Mouse (Mus musculus) cerebellum, adult (tissue): ENCODE measurements around the gene Arl6ip4.

Experiments used
- ATAC-seq: cut with Nextera tagmentation; 2 replicates; pipeline ENCODE4 v1.9.2; 2017; ENCODE audit warnings: mild to moderate bottlenecking, moderate library complexity, mixed read lengths; ENCODE audit not compliant: insufficient number of reproducible peaks, low FRiP score, low TSS enrichment

Gene Arl6ip4

DNA sequence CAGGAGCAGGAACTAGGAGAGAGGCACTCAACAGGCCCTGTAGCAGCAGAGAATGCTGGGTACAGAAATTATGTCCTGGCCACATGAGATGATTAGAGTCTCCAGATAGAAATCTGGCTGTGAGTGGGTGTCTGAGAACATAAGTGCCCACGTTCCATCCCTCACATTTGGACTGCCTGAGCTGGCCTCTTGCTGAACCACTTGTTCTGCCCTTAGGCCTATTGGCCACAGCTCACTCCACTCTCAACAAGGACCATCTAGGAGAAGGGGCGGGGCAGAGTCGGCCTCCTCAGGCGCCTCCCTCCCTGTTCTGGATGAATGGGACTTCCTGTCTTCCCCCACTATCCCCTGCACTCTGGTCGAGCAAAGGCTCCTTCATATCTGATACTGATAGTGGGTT is 33.1 kb downstream of the Arl6ip4 start:
- ATAC-seq: no peak

DNA sequence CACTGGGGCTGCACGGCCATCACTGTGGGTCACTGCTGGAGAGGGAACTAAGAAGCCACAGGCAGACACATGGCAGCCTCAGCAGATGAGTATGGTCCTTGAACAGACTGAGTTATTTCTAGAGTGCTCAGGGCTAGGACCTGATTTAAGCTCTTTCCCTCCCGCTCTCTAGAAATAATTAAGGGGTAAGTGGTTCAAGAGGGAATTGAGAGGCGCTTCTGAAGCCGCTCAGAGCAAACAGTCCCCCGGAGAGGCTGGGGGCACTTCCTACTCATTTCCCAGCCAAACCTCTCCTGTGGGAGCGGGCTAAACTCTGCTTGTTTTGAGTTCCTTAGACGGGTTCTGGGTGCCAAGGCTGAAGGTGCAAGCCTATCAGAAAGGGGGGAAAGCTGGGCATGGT is 35.0 kb downstream of the Arl6ip4 start:
- no peak for ATAC-seq

DNA sequence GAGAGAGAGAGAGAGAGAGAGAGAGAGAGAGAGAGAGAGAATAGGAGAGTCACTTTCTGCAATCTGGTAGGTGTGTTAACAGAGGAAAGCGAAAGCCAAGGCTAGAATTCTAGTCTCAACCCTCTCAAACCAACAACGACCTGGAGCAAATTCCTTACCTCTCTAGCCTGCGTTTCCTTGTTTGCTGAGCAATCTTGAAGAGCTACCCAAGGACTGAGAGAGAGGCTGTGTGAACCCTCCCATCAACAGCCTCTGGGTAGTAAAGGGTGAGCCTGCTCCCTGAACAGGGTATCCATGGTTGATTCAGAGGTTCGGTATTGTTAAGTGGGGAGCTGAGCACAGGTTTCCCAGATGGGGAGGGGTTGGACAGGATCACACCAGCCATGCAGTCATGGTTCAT is 36.8 kb downstream of the Arl6ip4 start:
- no peak for ATAC-seq

DNA sequence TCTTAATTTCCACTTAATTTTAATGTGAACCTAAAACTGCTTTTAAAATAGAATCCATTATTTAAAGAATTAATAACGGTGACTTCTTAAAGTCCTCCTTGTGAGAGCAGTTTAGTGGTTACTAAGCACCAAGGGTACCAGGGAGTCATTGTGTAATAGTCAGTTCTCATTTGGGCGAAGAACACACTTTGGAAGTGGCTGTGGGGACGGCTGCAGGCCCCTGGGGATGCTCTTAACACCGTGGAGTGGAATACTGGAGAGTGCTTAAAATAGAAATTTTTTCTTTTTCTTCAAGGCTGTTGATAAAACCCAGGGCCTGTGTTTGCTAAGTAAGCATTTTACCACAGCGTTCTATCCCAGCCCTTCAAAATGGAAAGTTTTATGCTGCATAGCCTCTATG is 40.1 kb downstream of the Arl6ip4 start:
- no peak for ATAC-seq

DNA sequence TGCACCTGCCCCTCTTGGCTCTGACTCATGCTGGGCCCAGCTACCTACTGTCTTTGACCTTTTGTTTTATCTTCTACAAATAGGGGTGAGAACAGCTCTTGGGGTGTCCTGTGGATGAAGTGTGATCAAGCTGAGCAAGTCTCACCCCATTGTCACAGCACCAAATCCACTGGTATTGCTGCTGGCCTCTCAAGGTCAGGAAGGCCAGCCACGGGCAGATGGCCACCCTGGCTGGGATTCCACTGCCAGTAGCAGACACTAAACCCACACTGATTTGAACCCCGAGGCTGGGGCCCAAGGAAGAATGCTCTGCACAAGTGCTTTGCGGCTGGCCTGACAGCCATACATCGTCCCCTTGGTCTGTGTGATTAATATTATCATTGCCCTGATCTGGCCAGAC is 42.4 kb downstream of the Arl6ip4 start:
- ATAC-seq: no peak; the same call in 1 of the 2 replicates

DNA sequence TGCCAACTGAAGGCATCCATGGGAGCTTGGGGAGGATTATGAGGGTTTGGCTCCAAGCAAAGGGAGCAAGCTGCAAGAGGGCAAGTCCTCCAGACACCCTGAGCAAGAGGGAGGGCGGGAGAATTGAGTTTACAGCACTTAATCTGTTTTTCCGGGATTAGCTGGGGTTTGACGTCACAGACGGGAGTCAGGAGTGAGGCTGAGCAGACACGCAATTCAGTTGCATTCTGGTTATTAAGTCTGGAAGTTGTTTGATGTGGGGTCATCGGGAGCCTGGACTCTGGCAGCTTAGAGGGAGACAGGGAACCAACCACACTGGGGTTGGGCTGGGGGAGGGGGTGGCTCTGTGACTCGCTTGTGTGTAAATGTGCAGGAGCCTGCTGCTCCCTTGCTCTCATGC is 43.6 kb downstream of the Arl6ip4 start:
- ATAC-seq: no peak

DNA sequence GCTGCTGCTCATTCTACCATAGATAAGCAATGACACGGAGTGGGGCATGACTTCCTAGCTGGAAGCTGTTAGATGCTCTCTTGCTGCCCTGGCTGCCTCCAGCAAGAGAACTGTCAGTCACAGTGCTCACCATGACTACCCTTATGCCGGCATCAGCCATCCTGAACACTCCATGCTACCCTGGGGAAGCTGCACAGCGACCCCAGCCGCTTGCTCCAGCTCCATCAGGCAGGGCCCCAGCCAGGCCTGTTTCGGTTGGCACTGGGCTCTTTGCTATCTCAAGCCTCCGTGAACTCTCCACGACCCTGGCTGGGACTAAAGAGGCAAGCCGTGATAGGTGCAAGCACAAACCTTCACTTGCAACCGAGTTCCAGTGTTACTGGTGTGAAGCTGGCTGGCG is 45.9 kb downstream of the Arl6ip4 start:
- no peak for ATAC-seq

DNA sequence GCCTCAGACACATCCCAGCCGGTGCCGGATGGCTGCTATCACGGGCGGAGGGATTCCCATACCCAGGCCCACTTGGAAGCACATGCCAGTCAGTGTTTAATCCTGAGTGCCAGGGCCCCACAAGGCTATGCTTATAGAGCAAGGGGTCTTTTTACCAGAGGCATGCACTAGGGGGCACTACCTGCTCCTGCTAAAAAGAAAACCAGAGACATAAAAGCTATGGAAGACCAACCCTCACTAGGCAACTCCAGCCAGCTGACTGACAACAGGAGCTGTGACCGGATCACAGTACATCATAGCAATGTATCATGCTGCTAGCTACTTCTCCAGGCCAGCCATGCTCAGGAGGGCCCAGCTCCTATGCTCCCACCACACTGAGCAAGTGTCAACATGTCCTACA is 46.7 kb downstream of the Arl6ip4 start:
- ATAC-seq: no peak

DNA sequence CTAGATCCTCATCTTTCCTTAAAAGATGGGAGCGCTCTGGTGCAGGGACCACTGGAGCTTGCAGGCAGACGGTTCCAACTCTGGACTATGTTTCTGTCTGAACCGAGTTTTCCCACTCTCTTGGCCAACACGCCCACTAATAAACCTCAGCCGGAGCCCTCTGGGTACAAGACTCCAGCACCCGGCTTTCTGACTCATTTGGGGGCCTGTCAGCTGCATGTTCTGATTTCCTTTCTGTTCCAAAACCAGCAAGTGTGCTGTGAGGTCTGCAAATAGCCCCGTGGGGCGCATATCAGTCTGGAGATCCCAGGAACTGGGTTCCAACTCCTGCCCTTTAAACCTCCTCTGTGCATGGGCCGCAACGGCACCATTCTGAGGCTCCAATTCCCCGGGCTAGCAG is 47.6 kb downstream of the Arl6ip4 start:
- ATAC-seq: no peak

DNA sequence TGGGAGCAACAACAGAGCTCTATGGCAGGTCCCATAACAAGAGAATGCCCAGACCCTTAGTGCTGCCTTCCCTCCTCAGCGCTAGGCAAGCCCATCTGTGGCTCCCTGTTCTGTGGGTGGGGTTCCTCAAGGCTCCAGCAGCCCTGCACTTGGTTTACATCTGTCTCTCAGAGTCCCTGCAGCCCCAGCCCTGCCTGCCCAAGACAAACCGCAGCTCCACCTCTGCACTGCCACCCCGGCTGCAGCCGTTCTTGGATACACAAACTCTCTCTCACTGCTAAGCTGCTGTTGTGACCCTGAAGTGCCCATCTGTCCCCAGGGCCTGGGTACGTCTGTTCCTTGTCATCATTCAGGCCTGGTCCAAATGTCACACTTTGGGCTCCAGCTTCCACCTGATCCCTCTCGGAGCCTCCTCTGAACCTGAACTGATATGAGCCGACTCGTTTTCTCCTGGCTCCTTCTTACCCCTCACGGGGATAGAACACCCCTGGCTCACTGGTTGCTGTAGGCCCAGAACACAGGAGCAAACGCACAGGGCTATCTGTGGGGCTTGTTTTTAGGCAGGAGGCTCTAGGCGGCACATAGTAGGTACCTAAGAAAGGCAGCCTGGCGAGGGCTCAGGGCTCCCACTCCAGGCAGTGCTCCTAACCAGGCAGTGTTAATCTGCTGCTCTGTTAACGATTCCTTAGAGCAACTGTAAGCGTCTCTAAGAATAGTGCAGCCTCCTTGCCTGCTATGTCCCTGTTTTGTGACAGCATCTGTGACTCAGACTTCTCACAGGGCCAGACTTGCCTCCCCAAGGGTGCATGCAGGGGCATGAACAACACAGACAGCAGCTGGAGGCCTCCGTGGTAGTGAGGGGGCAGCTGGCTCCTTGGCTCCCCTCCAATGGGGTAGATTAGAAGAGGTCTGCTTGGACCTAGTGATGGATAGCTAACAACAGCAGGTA is 50.0 kb downstream of the Arl6ip4 start:
- no peak for ATAC-seq

DNA sequence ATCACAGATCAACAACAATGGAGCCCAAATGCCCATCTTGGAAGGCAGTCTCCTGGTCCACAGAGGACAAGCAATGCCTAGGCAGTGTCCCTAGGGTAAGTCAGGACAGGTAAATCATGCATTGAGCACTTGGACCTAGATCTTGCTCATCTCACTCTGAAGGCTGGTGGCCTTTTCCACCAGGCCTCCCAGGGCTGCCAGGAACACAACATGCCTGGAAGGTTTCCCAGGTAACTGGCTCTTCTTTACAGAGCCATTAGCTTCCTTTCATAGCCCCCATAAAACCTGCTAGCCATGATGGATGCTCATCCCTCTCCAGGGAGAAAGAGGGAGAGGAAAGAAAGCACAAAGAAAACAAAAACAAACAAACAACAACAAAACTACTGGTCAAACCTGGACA is 50.9 kb downstream of the Arl6ip4 start:
- ATAC-seq: no peak

DNA sequence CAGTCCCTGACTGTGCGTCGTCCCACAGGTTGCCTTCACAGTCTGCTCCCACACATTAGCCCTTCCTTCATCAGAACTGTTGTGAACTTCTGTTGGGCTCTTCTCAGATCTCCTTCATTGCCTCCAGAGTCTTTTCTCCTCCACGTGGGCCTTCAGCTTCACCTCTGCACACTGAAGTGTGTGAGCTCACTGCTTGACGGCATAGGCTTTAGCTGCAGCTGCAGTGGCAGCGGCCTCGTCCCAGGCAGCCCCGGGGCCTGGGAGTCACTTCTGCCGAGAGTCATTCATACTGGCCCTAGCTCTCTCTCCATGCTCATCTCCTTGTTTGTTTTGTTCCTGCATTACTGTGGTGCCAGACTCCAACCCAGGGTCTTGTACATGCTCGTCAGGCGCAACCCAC is 51.7 kb downstream of the Arl6ip4 start:
- no peak for ATAC-seq
